Comparison of ENCODE assay signal across 23 mouse cellular contexts in genomic region chr10:76537619-76538018, GRCm38 (mm10). TPM values are rescaled to one million over a fixed set of nuclear protein-coding genes. Genes with fewer than 3 reads are reported as not detected.
DNase-seq lines count a peak whose midpoint lies in the region; ATAC-seq and TF ChIP-seq lines count a peak whose summit lies in the region.
"Had no signal": no experiment of that assay in that cellular context is flagged by ENCODE, and none has a peak within 500 bp of the region (broad histone marks: within the 10 kb centered on the region; RNA-seq: fewer than 3 reads in every experiment).

No protein-coding gene starts in this region.

- no peaks in the 10 kb centered on the region for H3K9me3 ChIP-seq in embryonic facial prominence, embryonic 14.5 days (ENCODE audit: control insufficient read depth, low read length)
- H3K9me3 ChIP-seq in embryonic facial prominence, embryonic 10.5 days = no peaks in the 10 kb centered on the region
- H3K9me3 ChIP-seq: embryonic facial prominence, embryonic 15.5 days had no signal

- TF ChIP-seq POLR2A in thymus, adult 2 months (IDR thresholded peaks at IDR 0.05; ENCODE audit: control insufficient read depth, extremely low read depth, insufficient read depth, low read length, poor library complexity) = no peak

- TF ChIP-seq CTCF in thymus, adult 2 months (IDR thresholded peaks at IDR 0.05; ENCODE audit: borderline replicate concordance, control insufficient read depth, extremely low read depth, insufficient read depth, low read length, poor library complexity) = no peak

- no peak overlapping the region for H3K9ac ChIP-seq in embryonic facial prominence, embryonic 14.5 days (ENCODE audit: low read depth, low read length)
- H3K9ac ChIP-seq: embryonic facial prominence, embryonic 15.5 days had no signal

- no peak overlapping the region for H3K27ac ChIP-seq in embryonic facial prominence, embryonic 14.5 days (replicated peaks; ENCODE audit: low read depth, low read length)
- no peak overlapping the region for H3K27ac ChIP-seq in embryonic facial prominence, embryonic 10.5 days (replicated peaks)
- no peak overlapping the region for H3K27ac ChIP-seq in thymus, adult 2 months (ENCODE audit: control insufficient read depth, insufficient read depth, low read length)
- H3K27ac ChIP-seq: embryonic facial prominence, embryonic 15.5 days had no signal

- WGBS in embryonic facial prominence, embryonic 14.5 days = 79% methylated on average over 9 of the region's 9 CpGs
- WGBS in embryonic facial prominence, embryonic 10.5 days = 86% methylated on average over 9 of the region's 9 CpGs
- WGBS in thymus, adult 2 months = 94% methylated on average over 9 of the region's 9 CpGs

- peak; percentile 11 for DNase-seq in embryonic facial prominence, embryonic 14.5 days (ENCODE audit: low spot score)
- DNase-seq in embryonic facial prominence, embryonic 10.5 days (ENCODE audit: low spot score) = no peak
- peak; percentile 16 for DNase-seq in urinary bladder, postnatal 14 days (ENCODE audit: low spot score)
- no peak for DNase-seq in urinary bladder, postnatal 10 days (ENCODE audit: low spot score)
- peak; percentile 28 for DNase-seq in lung, postnatal 10 days
- no peak for DNase-seq in thymus, postnatal 4 days
- no peak for DNase-seq in thymus, adult 2 months
- no peak for DNase-seq in left cerebral cortex, adult 8-10 months (ENCODE audit: low spot score in 2 of 2)
- DNase-seq: cerebellum, adult 11-12 months; kidney, postnatal 25 days; right cerebral cortex, postnatal 25 days; thymus, postnatal 14 days had no signal

- ATAC-seq in embryonic facial prominence, embryonic 14.5 days (ENCODE audit: low read depth) = no peak
- ATAC-seq: forebrain, embryonic 14.5 days; midbrain, embryonic 16.5 days had no signal

- H3K4me1 ChIP-seq in embryonic facial prominence, embryonic 14.5 days (ENCODE audit: control insufficient read depth, insufficient read depth, low read length) = no peaks in the 10 kb centered on the region
- H3K4me1 ChIP-seq in embryonic facial prominence, embryonic 10.5 days = peaks cover 10% of the 10 kb centered on the region
- peaks cover 7% of the 10 kb centered on the region for H3K4me1 ChIP-seq in thymus, adult 2 months (replicated peaks; ENCODE audit: control insufficient read depth, insufficient read depth, low read length)
- H3K4me1 ChIP-seq: embryonic facial prominence, embryonic 15.5 days had no signal

- peaks cover 90% of the 10 kb centered on the region for H3K36me3 ChIP-seq in embryonic facial prominence, embryonic 14.5 days (ENCODE audit: control insufficient read depth, insufficient read depth, low read length)
- peaks cover 97% of the 10 kb centered on the region for H3K36me3 ChIP-seq in embryonic facial prominence, embryonic 10.5 days (replicated peaks)
- no peaks in the 10 kb centered on the region for H3K36me3 ChIP-seq in thymus, adult 2 months (ENCODE audit: control insufficient read depth, insufficient read depth, low read length)

- H3K4me2 ChIP-seq in embryonic facial prominence, embryonic 14.5 days (ENCODE audit: low read depth, low read length) = no peak overlapping the region
- H3K4me2 ChIP-seq: embryonic facial prominence, embryonic 15.5 days had no signal

- no peaks in the 10 kb centered on the region for H3K27me3 ChIP-seq in embryonic facial prominence, embryonic 14.5 days (replicated peaks; ENCODE audit: control insufficient read depth, insufficient read depth, low read length)
- no peaks in the 10 kb centered on the region for H3K27me3 ChIP-seq in embryonic facial prominence, embryonic 10.5 days (replicated peaks; ENCODE audit: low read depth, poor library complexity, severe bottlenecking)
- no peaks in the 10 kb centered on the region for H3K27me3 ChIP-seq in thymus, adult 2 months (ENCODE audit: control insufficient read depth, insufficient read depth, low read length)
- H3K27me3 ChIP-seq: embryonic facial prominence, embryonic 15.5 days had no signal

- no peak overlapping the region for H3K4me3 ChIP-seq in embryonic facial prominence, embryonic 14.5 days (ENCODE audit: low read depth, low read length)
- H3K4me3 ChIP-seq in embryonic facial prominence, embryonic 10.5 days = no peak overlapping the region
- H3K4me3 ChIP-seq in thymus, adult 2 months (ENCODE audit: control insufficient read depth, insufficient read depth, low read length) = no peak overlapping the region
- H3K4me3 ChIP-seq: embryonic facial prominence, embryonic 15.5 days had no signal

RNA-seq across cellular contexts. Expression of gene Lss, which starts 6.2 kb away (rescaled TPM):
- polyA plus RNA-seq in embryonic facial prominence, embryonic 14.5 days (2014; fragmentation: Nextera tagmentation; extraction: Ambion mirVana) = 19.2 and 27.9 TPM in 2 replicates
- 55.9 and 59.6 TPM in 2 replicates for polyA plus RNA-seq in embryonic facial prominence, embryonic 10.5 days (2016; fragmentation: Nextera tagmentation; extraction: Ambion mirVana)
- 17.8 and 24.1 TPM in 2 replicates for polyA plus RNA-seq in thymus, adult 2 months (2012; rRNA removed)
- total RNA-seq in left cerebral cortex, adult 8-10 months (2022) = 10 to 100 TPM; 49.1 to 67.2 (median 58.5) TPM

RNA-seq across cellular contexts. Expression of gene Spatc1l, which starts 24.5 kb away (rescaled TPM):
- not detected in 2 replicates for polyA plus RNA-seq in embryonic facial prominence, embryonic 14.5 days (2014; fragmentation: Nextera tagmentation; extraction: Ambion mirVana)
- 0.11 TPM in 1 of 2 replicates, not detected in the other for polyA plus RNA-seq in embryonic facial prominence, embryonic 10.5 days (2016; fragmentation: Nextera tagmentation; extraction: Ambion mirVana)
- polyA plus RNA-seq in thymus, adult 2 months (2012; rRNA removed) = 0.11 and 0.12 TPM in 2 replicates
- not detected for total RNA-seq in left cerebral cortex, adult 8-10 months (2022)
- total RNA-seq: common myeloid progenitor, adult 5-6 weeks; gastrocnemius, adult 18-20 months; hematopoietic stem cell, adult 5-6 weeks; megakaryocyte progenitor cell, adult 5-6 weeks had no signal
- polyA plus RNA-seq: forebrain, embryonic 14.5 days; heart, embryonic 14.5 days; limb, embryonic 11.5 days; midbrain, embryonic 16.5 days; neural tube, embryonic 11.5 days had no signal

RNA-seq across cellular contexts. Expression of gene Ftcd, which starts 37.8 kb away (rescaled TPM):
- 0.11 TPM in 1 of 2 replicates, not detected in the other for polyA plus RNA-seq in embryonic facial prominence, embryonic 14.5 days (2014; fragmentation: Nextera tagmentation; extraction: Ambion mirVana)
- polyA plus RNA-seq in embryonic facial prominence, embryonic 10.5 days (2016; fragmentation: Nextera tagmentation; extraction: Ambion mirVana) = not detected in 2 replicates
- 0.03 and 0.83 TPM in 2 replicates for polyA plus RNA-seq in thymus, adult 2 months (2012; rRNA removed)
- total RNA-seq in left cerebral cortex, adult 8-10 months (2022) = under 1 TPM in 2 of 4 experiments, not detected in 2; 0.15 to 0.17 TPM
- total RNA-seq: adrenal gland, adult 18-20 months; common myeloid progenitor, adult 5-6 weeks; hematopoietic stem cell, adult 5-6 weeks; megakaryocyte progenitor cell, adult 5-6 weeks had no signal
- polyA plus RNA-seq: embryonic facial prominence, embryonic 15.5 days; forebrain, embryonic 14.5 days; limb, embryonic 11.5 days; neural tube, embryonic 11.5 days had no signal

Comparison
In these comparisons a context has a peak if more than half of its experiments do, and no peak if none do; other contexts are left out.
1. DNase-seq: peak in embryonic facial prominence, embryonic 14.5 days (single experiment), urinary bladder, postnatal 14 days (single experiment) and lung, postnatal 10 days (single experiment); none in embryonic facial prominence, embryonic 10.5 days (single experiment), urinary bladder, postnatal 10 days (single experiment), thymus, postnatal 4 days (single experiment), thymus, adult 2 months (single experiment) and left cerebral cortex, adult 8-10 months (0 of 2).